Mouse (Mus musculus): ENCODE data around the gene Gm28729. TPM values are rescaled to one million over a fixed set of nuclear protein-coding genes. Genes with fewer than 3 reads are reported as not detected.
"Not testable (repeated sequence)": the region's sequence is repeated elsewhere in the genome, so short reads cannot be mapped to it uniquely, and the experiment has no call there.

Gene Gm28729
- polyA plus RNA-seq, 1 experiment from 2014 or later, result not detected

- ATAC-seq (ENCODE audit: low read depth), result no peak
- Histone ChIP-seq H3K27ac (ENCODE audit: low read depth, low read length) (no peak overlapping the region), H3K36me3 (ENCODE audit: control insufficient read depth, insufficient read depth, low read length) (no peaks in the 10 kb centered on the region), H3K4me1 (ENCODE audit: control insufficient read depth, insufficient read depth, low read length) (no peaks in the 10 kb centered on the region), H3K9me3 (ENCODE audit: control insufficient read depth, low read length) (no peaks in the 10 kb centered on the region), H3K27me3 (ENCODE audit: control insufficient read depth, insufficient read depth, low read length) (no peaks in the 10 kb centered on the region), H3K4me3 (ENCODE audit: low read depth, low read length) (no peak overlapping the region), H3K4me2 (ENCODE audit: low read depth, low read length) (no peak overlapping the region), H3K9ac (replicated peaks; ENCODE audit: low read depth, low read length) (no peak overlapping the region)
- 90% methylated on average over 5 of the region's 5 CpGs for WGBS
Observed at GRCm38 (mm10) chr9:96514278-96514677, 10.8 kb downstream of the Gm28729 start.

- no peaks in the 10 kb centered on the region for H3K9me3 ChIP-seq (ENCODE audit: control insufficient read depth, low read length)
- 0 out of 2 replicates have a peak, but pooled peaks cover 2% of the 10 kb centered on the region for H3K4me1 ChIP-seq (ENCODE audit: control insufficient read depth, insufficient read depth, low read length)
- no peaks in the 10 kb centered on the region for H3K27me3 ChIP-seq (ENCODE audit: control insufficient read depth, insufficient read depth, low read length)
- no peak overlapping the region for H3K4me3 ChIP-seq (ENCODE audit: low read depth, low read length)
- H3K36me3 ChIP-seq (ENCODE audit: control insufficient read depth, insufficient read depth, low read length), result no peaks in the 10 kb centered on the region
- H3K4me2 ChIP-seq (ENCODE audit: low read depth, low read length), result peak overlapping the region; percentile 31; the same call in 1 of the 2 replicates
- WGBS, result 9% methylated on average over 10 of the region's 10 CpGs
- peak; percentile 96 for ATAC-seq (ENCODE audit: low read depth)
- peak overlapping the region; percentile 57; the same call in 1 of the 2 replicates for H3K27ac ChIP-seq (ENCODE audit: low read depth, low read length)
- 0 out of 2 replicates have a peak overlapping the region, but pooled peaks have one; percentile 32 for H3K9ac ChIP-seq (replicated peaks; ENCODE audit: low read depth, low read length)
Observed at GRCm38 (mm10) chr9:96506011-96506498, 19.0 kb downstream of the Gm28729 start.

DNA sequence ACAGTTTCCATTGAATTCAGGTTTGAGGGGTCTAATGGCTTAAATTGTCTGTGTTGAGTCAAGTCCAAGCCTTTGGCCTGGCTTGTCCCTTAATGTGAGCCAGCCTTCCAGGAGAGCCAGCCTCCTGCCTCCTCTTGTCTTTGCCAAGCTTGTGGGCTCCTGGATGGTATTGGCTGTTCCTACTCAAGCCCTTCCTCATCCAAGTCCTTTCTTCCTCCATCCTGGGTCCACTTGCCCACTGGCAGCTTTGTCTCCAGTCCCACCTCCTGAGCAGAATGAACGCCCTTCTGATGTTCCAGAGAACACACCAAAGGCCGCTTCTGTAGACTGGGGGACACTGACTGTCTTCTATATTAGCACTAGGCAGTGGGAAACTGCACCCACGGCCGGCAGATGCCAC, 19.9 kb downstream of the Gm28729 start:
- H3K9ac ChIP-seq (replicated peaks; ENCODE audit: low read depth, low read length), result no peak overlapping the region
- H3K4me3 ChIP-seq (ENCODE audit: low read depth, low read length), result no peak overlapping the region
- H3K27me3 ChIP-seq (ENCODE audit: control insufficient read depth, insufficient read depth, low read length), result no peaks in the 10 kb centered on the region
- ATAC-seq (ENCODE audit: low read depth), result no peak
- no peaks in the 10 kb centered on the region for H3K36me3 ChIP-seq (ENCODE audit: control insufficient read depth, insufficient read depth, low read length)
- H3K9me3 ChIP-seq (ENCODE audit: control insufficient read depth, low read length), result no peaks in the 10 kb centered on the region
- H3K4me1 ChIP-seq (ENCODE audit: control insufficient read depth, insufficient read depth, low read length), result 0 out of 2 replicates have a peak, but pooled peaks cover 2% of the 10 kb centered on the region
- no peak overlapping the region for H3K27ac ChIP-seq (ENCODE audit: low read depth, low read length)
- H3K4me2 ChIP-seq (ENCODE audit: low read depth, low read length), result no peak overlapping the region
- WGBS, result 87% methylated on average over 4 of the region's 4 CpGs

- no peak overlapping the region for H3K9ac ChIP-seq (replicated peaks; ENCODE audit: low read depth, low read length)
- 89% methylated on average over 17 of the region's 17 CpGs for WGBS
- no peak for ATAC-seq (ENCODE audit: low read depth)
Observed at GRCm38 (mm10) chr9:96504116-96504895, 20.8 kb downstream of the Gm28729 start.

DNA sequence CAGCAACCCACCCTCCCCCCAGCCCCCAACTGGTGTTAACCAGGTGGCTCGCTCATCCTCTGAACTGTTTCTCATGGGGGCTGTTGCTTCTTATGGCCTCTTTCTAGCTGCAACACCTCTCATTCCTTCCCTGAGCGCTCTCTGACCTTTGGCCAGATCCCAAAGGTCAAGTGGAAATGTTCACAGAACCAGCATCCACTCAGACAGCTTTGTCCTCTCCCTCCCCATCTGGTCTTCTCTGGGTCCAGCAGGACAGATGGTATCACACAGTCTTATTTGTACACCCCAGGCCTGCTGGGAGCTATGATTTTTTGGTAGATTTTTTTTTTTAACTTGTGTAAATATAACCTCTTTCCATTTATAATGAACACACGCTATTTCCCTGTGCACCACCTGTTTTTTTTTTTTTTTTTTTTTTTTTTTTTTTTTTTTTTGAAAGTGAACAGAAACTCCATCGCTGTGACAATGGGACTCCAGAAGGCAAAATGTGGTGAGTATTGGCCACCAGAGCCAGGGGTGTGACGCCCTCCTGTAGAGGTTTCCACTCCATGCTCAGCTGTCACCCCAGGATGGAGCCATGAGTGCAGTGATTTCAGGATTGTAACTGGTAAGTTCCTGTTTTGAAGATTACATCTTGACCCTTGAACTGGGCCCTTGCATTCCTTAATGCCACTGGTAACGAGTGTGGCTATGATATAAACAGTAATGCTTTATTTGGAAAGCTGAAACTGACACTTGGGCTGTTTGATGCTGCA, 22.0 kb downstream of the Gm28729 start:
- Histone ChIP-seq H3K9me3 (ENCODE audit: control insufficient read depth, low read length) (no peaks in the 10 kb centered on the region), H3K27ac (ENCODE audit: low read depth, low read length) (no peak overlapping the region), H3K4me1 (ENCODE audit: control insufficient read depth, insufficient read depth, low read length) (0 out of 2 replicates have a peak, but pooled peaks cover 2% of the 10 kb centered on the region), H3K4me2 (ENCODE audit: low read depth, low read length) (no peak overlapping the region), H3K27me3 (ENCODE audit: control insufficient read depth, insufficient read depth, low read length) (no peaks in the 10 kb centered on the region), H3K36me3 (ENCODE audit: control insufficient read depth, insufficient read depth, low read length) (no peaks in the 10 kb centered on the region), H3K9ac (replicated peaks; ENCODE audit: low read depth, low read length) (no peak overlapping the region), H3K4me3 (ENCODE audit: low read depth, low read length) (no peak overlapping the region)
- 87% methylated on average over 6 of the region's 6 CpGs for WGBS
- ATAC-seq (ENCODE audit: low read depth), result no peak

More at GRCm38 (mm10) chr9:96504116-96504895, 20.8 kb downstream of the Gm28729 start:
- 0 out of 2 replicates have a peak, but pooled peaks cover 2% of the 10 kb centered on the region for H3K4me1 ChIP-seq (ENCODE audit: control insufficient read depth, insufficient read depth, low read length)
- no peaks in the 10 kb centered on the region for H3K36me3 ChIP-seq (ENCODE audit: control insufficient read depth, insufficient read depth, low read length)
- H3K9me3 ChIP-seq (ENCODE audit: control insufficient read depth, low read length), result no peaks in the 10 kb centered on the region
- H3K4me3 ChIP-seq (ENCODE audit: low read depth, low read length), result no peak overlapping the region
- H3K4me2 ChIP-seq (ENCODE audit: low read depth, low read length), result no peak overlapping the region
- H3K27me3 ChIP-seq (ENCODE audit: control insufficient read depth, insufficient read depth, low read length), result no peaks in the 10 kb centered on the region
- H3K27ac ChIP-seq (ENCODE audit: low read depth, low read length), result no peak overlapping the region

- no peak for ATAC-seq (ENCODE audit: low read depth)
- WGBS, result 88% methylated on average over 7 of the region's 7 CpGs
- no peaks in the 10 kb centered on the region for H3K9me3 ChIP-seq (ENCODE audit: control insufficient read depth, low read length)
- no peak overlapping the region for H3K4me3 ChIP-seq (ENCODE audit: low read depth, low read length)
- H3K36me3 ChIP-seq (ENCODE audit: control insufficient read depth, insufficient read depth, low read length), result no peaks in the 10 kb centered on the region
- no peak overlapping the region for H3K27ac ChIP-seq (ENCODE audit: low read depth, low read length)
- no peak overlapping the region for H3K9ac ChIP-seq (replicated peaks; ENCODE audit: low read depth, low read length)
- 0 out of 2 replicates have a peak, but pooled peaks cover 1% of the 10 kb centered on the region for H3K4me1 ChIP-seq (ENCODE audit: control insufficient read depth, insufficient read depth, low read length)
- H3K27me3 ChIP-seq (ENCODE audit: control insufficient read depth, insufficient read depth, low read length), result no peaks in the 10 kb centered on the region
- no peak overlapping the region for H3K4me2 ChIP-seq (ENCODE audit: low read depth, low read length)
Observed at GRCm38 (mm10) chr9:96501217-96501616, 23.8 kb downstream of the Gm28729 start.

DNA sequence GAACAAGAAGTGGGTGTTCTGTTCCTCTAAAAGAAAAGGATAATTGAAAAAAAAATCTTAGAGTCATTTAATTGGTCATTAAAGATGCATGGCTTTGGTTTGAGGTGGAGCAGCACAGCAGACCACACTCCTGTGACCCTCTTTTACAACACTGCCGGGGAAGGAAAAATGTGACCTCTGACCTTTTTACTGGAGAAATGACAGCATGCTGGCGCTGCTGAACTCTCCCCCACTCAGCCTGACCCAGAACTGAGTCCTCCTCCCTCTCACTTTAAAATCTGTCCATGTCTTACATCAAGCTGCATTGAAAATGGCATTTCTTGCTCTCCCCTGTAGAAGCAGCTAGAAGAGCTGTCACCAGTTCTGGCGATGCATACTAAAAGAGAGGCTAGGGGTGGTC, 31.9 kb downstream of the Gm28729 start:
- Histone ChIP-seq H3K4me2 (ENCODE audit: low read depth, low read length) (no peak overlapping the region), H3K9me3 (ENCODE audit: control insufficient read depth, low read length) (no peaks in the 10 kb centered on the region), H3K4me3 (ENCODE audit: low read depth, low read length) (no peak overlapping the region), H3K4me1 (ENCODE audit: control insufficient read depth, insufficient read depth, low read length) (no peaks in the 10 kb centered on the region), H3K27me3 (ENCODE audit: control insufficient read depth, insufficient read depth, low read length) (no peaks in the 10 kb centered on the region), H3K9ac (replicated peaks; ENCODE audit: low read depth, low read length) (no peak overlapping the region), H3K27ac (ENCODE audit: low read depth, low read length) (no peak overlapping the region), H3K36me3 (ENCODE audit: control insufficient read depth, insufficient read depth, low read length) (no peaks in the 10 kb centered on the region)
- no peak for ATAC-seq (ENCODE audit: low read depth)
- WGBS, result 12% methylated on average over 3 of the region's 3 CpGs

GRCm38 (mm10) chr9:96491810-96492209, 33.3 kb downstream of the Gm28729 start:
- no peaks in the 10 kb centered on the region for H3K36me3 ChIP-seq (ENCODE audit: control insufficient read depth, insufficient read depth, low read length)
- H3K4me1 ChIP-seq (ENCODE audit: control insufficient read depth, insufficient read depth, low read length), result no peaks in the 10 kb centered on the region
- no peak for ATAC-seq (ENCODE audit: low read depth)
- no peaks in the 10 kb centered on the region for H3K27me3 ChIP-seq (ENCODE audit: control insufficient read depth, insufficient read depth, low read length)
- H3K4me3 ChIP-seq (ENCODE audit: low read depth, low read length), result no peak overlapping the region
- H3K27ac ChIP-seq (ENCODE audit: low read depth, low read length), result no peak overlapping the region
- H3K9me3 ChIP-seq (ENCODE audit: control insufficient read depth, low read length), result no peaks in the 10 kb centered on the region
- no peak overlapping the region for H3K4me2 ChIP-seq (ENCODE audit: low read depth, low read length)
- 45% methylated on average over 12 of the region's 12 CpGs for WGBS
- no peak overlapping the region for H3K9ac ChIP-seq (replicated peaks; ENCODE audit: low read depth, low read length)

GRCm38 (mm10) chr9:96487869-96488268, 37.2 kb downstream of the Gm28729 start:
- not testable (repeated sequence) for H3K4me1 ChIP-seq (ENCODE audit: control insufficient read depth, insufficient read depth, low read length); H3K27me3 ChIP-seq (ENCODE audit: control insufficient read depth, insufficient read depth, low read length); H3K9ac ChIP-seq (replicated peaks; ENCODE audit: low read depth, low read length); H3K36me3 ChIP-seq (ENCODE audit: control insufficient read depth, insufficient read depth, low read length); H3K27ac ChIP-seq (ENCODE audit: low read depth, low read length); H3K9me3 ChIP-seq (ENCODE audit: control insufficient read depth, low read length); H3K4me3 ChIP-seq (ENCODE audit: low read depth, low read length); ATAC-seq (ENCODE audit: low read depth); H3K4me2 ChIP-seq (ENCODE audit: low read depth, low read length)
- 95% methylated on average over 5 of the region's 5 CpGs for WGBS
